Mouse (Mus musculus) stomach, embryonic 15.5 days (tissue): ENCODE measurements at regions not wholly inside any gene's neighbourhood (a gene's known extent, or its start where the extent isn't known, plus 50 kb on each side); places are given as distances from the start of the nearest gene placed in this dataset.
A peak's percentile ranks its signal among the peaks of the same experiment; 100 is the strongest.

Source experiments
- ATAC-seq: fragments of 200-750 bp; cut with Nextera tagmentation; 2 replicates; pipeline ENCODE4 v1.8.0; 2017; ENCODE audit warnings: low read depth, moderate number of reproducible peaks, moderate TSS enrichment; ENCODE audit not compliant: insufficient read depth, low FRiP score
- H3K27ac ChIP-seq: fragments of 300-500 bp; sonication (generic); 2 replicates; pipeline ENCODE4 v1.5.1; 2015; ENCODE audit warnings: mild to moderate bottlenecking, inconsistent platforms
- H3K27me3 ChIP-seq: fragments of 300-500 bp; sonication (generic); replicated peaks from 2 replicates; pipeline ENCODE4 v1.6.1; 2015; ENCODE audit warnings: inconsistent platforms
- H3K36me3 ChIP-seq: fragments of 300-500 bp; sonication (generic); 2 replicates; pipeline ENCODE4 v1.6.1; 2015; ENCODE audit warnings: inconsistent platforms
- H3K4me1 ChIP-seq: fragments of 300-500 bp; sonication (generic); 2 replicates; pipeline ENCODE4 v1.6.1; 2015; ENCODE audit warnings: inconsistent platforms
- H3K4me2 ChIP-seq: fragments of 300-500 bp; sonication (generic); 2 replicates; pipeline ENCODE4 v1.6.1; 2015; ENCODE audit warnings: mild to moderate bottlenecking, inconsistent platforms
- H3K4me3 ChIP-seq: fragments of 300-500 bp; sonication (generic); replicated peaks from 2 replicates; pipeline ENCODE4 v1.5.1; 2015; ENCODE audit warnings: inconsistent platforms
- H3K9ac ChIP-seq: fragments of 300-500 bp; sonication (generic); 2 replicates; pipeline ENCODE4 v1.6.1; 2015; ENCODE audit warnings: inconsistent platforms
- H3K9me3 ChIP-seq: fragments of 300-500 bp; sonication (generic); 2 replicates; pipeline ENCODE4 v1.6.1; 2016; ENCODE audit warnings: inconsistent platforms
- WGBS: fragments of 180-500 bp; shearing (Covaris S2); methylation state at CpG from one replicate; pipeline ENCODE4 v1.1.7; 2015; 5-methylcytosine and 5-hydroxymethylcytosine counted together

DNA sequence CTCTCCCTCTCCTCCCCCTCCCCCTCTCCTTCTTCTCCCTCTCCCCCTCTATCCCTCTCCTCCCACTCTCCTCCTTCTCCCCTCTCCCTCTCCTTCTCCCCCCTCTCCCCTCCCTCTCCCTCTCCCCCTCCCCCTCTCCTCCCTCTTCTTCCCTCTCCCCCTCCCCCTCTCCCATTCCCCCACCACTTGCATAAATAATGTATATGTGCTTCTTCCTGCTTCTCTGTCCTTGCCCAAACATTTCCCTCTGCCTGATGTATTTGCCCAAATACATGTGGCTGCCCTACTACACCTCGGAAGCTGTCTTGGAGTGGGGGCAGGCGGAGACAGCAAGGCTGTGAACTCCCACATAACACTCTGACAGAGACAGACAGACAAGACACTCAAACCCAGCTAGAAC lies 149.2 kb upstream of the Rybp start:
- 49% methylated on average over 2 of the region's 2 CpGs for WGBS

GRCm38 (mm10) chr6:100435222-100435621 lies 147.9 kb upstream of the Rybp start:
- H3K4me1 ChIP-seq, result peaks cover 12% of the 10 kb centered on the region; the same call in 1 of the 2 replicates
- H3K9ac ChIP-seq, result no peak overlapping the region
- no peak overlapping the region for H3K27ac ChIP-seq
- no peaks in the 10 kb centered on the region for H3K27me3 ChIP-seq
- ATAC-seq, result no peak
- H3K36me3 ChIP-seq, result no peaks in the 10 kb centered on the region
- H3K4me3 ChIP-seq, result no peak overlapping the region
- WGBS, result 64% methylated on average over 5 of the region's 5 CpGs
- H3K9me3 ChIP-seq, result no peaks in the 10 kb centered on the region
- H3K4me2 ChIP-seq, result no peak overlapping the region

More for the DNA sequence above, 149.2 kb upstream of the Rybp start:
- Histone ChIP-seq H3K27ac (no peak overlapping the region), H3K9ac (no peak overlapping the region), H3K4me1 (peaks cover 12% of the 10 kb centered on the region; the same call in 1 of the 2 replicates), H3K4me2 (no peak overlapping the region), H3K27me3 (0 out of 2 replicates have a peak, but pooled peaks cover 4% of the 10 kb centered on the region), H3K9me3 (no peaks in the 10 kb centered on the region), H3K36me3 (no peaks in the 10 kb centered on the region), H3K4me3 (no peak overlapping the region)
- ATAC-seq, result no peak

DNA sequence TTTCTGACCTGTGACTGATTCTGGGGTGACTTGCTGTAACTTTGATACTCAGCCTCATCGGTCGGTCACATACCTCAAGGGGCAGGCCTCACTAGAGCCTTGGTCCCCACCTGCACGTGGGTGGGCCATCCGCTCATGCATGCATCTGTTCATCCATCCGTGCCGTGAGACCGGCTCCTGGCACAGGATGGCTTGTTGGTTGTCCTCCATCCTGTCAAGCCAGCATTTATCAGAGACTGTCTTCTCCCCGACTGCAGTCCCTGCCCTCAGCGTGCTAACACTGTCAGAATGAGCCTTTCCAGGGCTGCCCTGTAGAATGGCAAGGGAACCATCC lies 146.2 kb upstream of the Rybp start:
- no peaks in the 10 kb centered on the region for H3K27me3 ChIP-seq
- H3K27ac ChIP-seq, result no peak overlapping the region
- no peak overlapping the region for H3K4me2 ChIP-seq
- no peak for ATAC-seq
- H3K4me3 ChIP-seq, result no peak overlapping the region
- H3K4me1 ChIP-seq, result peaks cover 6% of the 10 kb centered on the region; the same call in 1 of the 2 replicates
- WGBS, result 59% methylated on average over 9 of the region's 9 CpGs
- H3K9ac ChIP-seq, result no peak overlapping the region
- no peaks in the 10 kb centered on the region for H3K9me3 ChIP-seq
- no peaks in the 10 kb centered on the region for H3K36me3 ChIP-seq

GRCm38 (mm10) chr6:100432688-100433533 lies 145.6 kb upstream of the Rybp start:
- Histone ChIP-seq H3K4me2 (no peak overlapping the region), H3K27ac (no peak overlapping the region), H3K4me3 (no peak overlapping the region), H3K27me3 (no peaks in the 10 kb centered on the region), H3K36me3 (no peaks in the 10 kb centered on the region), H3K9me3 (no peaks in the 10 kb centered on the region), H3K9ac (no peak overlapping the region), H3K4me1 (no peaks in the 10 kb centered on the region)
- 45% methylated on average over 17 of the region's 17 CpGs for WGBS
- no peak for ATAC-seq

GRCm38 (mm10) chr6:100430286-100430685 lies 143.0 kb upstream of the Rybp start:
- H3K4me2 ChIP-seq, result no peak overlapping the region
- H3K4me1 ChIP-seq, result no peaks in the 10 kb centered on the region
- H3K9me3 ChIP-seq, result no peaks in the 10 kb centered on the region
- no peak for ATAC-seq
- H3K4me3 ChIP-seq, result no peak overlapping the region
- 90% methylated on average over 4 of the region's 4 CpGs for WGBS
- no peak overlapping the region for H3K9ac ChIP-seq
- H3K36me3 ChIP-seq, result no peaks in the 10 kb centered on the region
- no peaks in the 10 kb centered on the region for H3K27me3 ChIP-seq
- no peak overlapping the region for H3K27ac ChIP-seq

GRCm38 (mm10) chr6:100429511-100429910 lies 142.2 kb upstream of the Rybp start:
- Histone ChIP-seq H3K9ac (no peak overlapping the region), H3K36me3 (no peaks in the 10 kb centered on the region), H3K27me3 (no peaks in the 10 kb centered on the region), H3K9me3 (no peaks in the 10 kb centered on the region), H3K4me2 (no peak overlapping the region), H3K4me1 (peaks cover 7% of the 10 kb centered on the region; the same call in 1 of the 2 replicates), H3K27ac (no peak overlapping the region), H3K4me3 (no peak overlapping the region)
- ATAC-seq, result no peak
- 59% methylated on average over 6 of the region's 6 CpGs for WGBS

DNA sequence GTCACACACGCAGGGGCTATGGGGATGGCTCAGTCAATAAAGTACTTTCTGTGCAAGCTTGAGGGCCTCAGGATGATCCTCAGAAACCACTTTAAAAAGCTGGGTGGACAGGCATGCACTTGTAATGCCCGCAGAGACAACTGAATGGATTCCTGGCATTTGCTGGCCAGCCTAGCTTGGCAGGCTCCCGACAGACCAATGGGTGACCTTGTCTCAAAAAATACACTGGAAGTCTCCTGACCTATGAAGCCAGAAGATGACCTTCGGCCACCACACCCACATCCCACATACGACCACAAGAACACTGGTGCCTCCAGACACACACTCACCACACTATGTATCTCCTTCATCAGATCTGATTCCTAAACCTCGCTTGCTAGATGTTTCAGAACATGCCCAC lies 141.5 kb upstream of the Rybp start:
- ATAC-seq, result no peak
- H3K36me3 ChIP-seq, result no peaks in the 10 kb centered on the region
- no peak overlapping the region for H3K4me3 ChIP-seq
- H3K9me3 ChIP-seq, result no peaks in the 10 kb centered on the region
- H3K4me1 ChIP-seq, result peaks cover 9% of the 10 kb centered on the region; the same call in 1 of the 2 replicates
- H3K9ac ChIP-seq, result no peak overlapping the region
- no peaks in the 10 kb centered on the region for H3K27me3 ChIP-seq
- no peak overlapping the region for H3K27ac ChIP-seq
- H3K4me2 ChIP-seq, result no peak overlapping the region
- WGBS, result 64% methylated on average over 6 of the region's 6 CpGs

DNA sequence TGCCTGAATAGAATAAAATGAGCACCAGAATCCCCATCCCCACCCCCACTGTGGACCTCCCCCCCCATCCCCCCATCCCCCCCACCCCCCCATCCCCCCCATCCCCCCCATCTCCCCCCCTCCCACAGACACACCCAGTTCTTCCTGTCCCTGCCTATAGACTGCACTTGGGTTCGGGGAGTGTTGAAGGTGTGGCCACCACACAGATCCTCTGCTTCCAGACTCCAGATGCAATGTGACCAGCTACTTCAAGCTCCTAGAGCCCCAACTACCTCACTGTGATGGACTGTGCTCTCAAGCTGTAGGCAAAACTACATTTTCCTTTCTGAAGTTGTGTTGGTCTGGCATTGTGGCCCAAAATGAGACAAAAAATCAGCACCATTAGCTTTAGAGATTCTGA lies 138.3 kb upstream of the Rybp start:
- no peaks in the 10 kb centered on the region for H3K9me3 ChIP-seq
- no peak overlapping the region for H3K27ac ChIP-seq
- no peak overlapping the region for H3K9ac ChIP-seq
- H3K4me2 ChIP-seq, result no peak overlapping the region
- no peaks in the 10 kb centered on the region for H3K36me3 ChIP-seq
- 77% methylated on average over 1 of the region's 1 CpGs for WGBS
- no peak for ATAC-seq
- peaks cover 3% of the 10 kb centered on the region; the same call in 1 of the 2 replicates for H3K27me3 ChIP-seq
- no peak overlapping the region for H3K4me3 ChIP-seq
- H3K4me1 ChIP-seq, result peaks cover 9% of the 10 kb centered on the region; the same call in 1 of the 2 replicates

DNA sequence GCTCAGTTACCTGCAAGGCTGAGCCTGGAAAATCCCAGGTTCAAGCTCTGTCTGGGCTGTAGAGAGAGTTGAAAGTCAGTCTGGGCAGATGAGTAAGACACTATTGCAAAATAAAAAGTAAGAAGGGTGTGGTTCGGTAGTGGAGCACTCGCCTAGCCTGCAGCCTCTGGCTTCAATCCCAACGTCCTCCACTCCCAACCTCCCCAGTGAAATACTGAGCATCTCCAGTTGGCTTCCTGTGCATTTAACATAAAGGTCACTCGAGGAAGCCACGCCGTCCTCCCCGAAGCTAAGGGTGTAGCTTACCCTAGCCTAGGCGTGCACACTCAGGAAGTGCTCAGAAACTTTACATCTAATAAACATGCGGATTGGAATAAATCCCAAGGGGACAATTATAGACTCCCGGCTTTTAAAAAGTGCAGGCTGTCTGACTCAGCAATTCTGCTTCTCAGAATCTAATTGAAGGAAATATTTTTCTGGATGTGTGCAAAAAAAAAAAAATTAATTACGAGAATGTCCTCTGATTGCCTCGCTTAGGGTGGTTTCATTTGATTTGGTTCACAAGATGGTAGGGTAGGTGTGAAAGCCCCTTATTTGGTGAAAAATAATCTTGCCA lies 137.6 kb upstream of the Rybp start:
- Histone ChIP-seq H3K9ac (no peak overlapping the region), H3K4me3 (no peak overlapping the region), H3K27me3 (peaks cover 3% of the 10 kb centered on the region; the same call in 1 of the 2 replicates), H3K27ac (no peak overlapping the region; the same call in 1 of the 2 replicates), H3K4me2 (no peak overlapping the region), H3K36me3 (no peaks in the 10 kb centered on the region), H3K9me3 (no peaks in the 10 kb centered on the region), H3K4me1 (peaks cover 9% of the 10 kb centered on the region; the same call in 1 of the 2 replicates)
- WGBS, result 40% methylated on average over 12 of the region's 12 CpGs
- ATAC-seq, result peak; percentile 41; the same call in 1 of the 2 replicates

- Histone ChIP-seq H3K4me2 (no peak overlapping the region), H3K36me3 (no peaks in the 10 kb centered on the region), H3K9ac (no peak overlapping the region), H3K9me3 (no peaks in the 10 kb centered on the region), H3K4me3 (no peak overlapping the region), H3K27me3 (peaks cover 3% of the 10 kb centered on the region; the same call in 1 of the 2 replicates), H3K4me1 (peaks cover 9% of the 10 kb centered on the region; the same call in 1 of the 2 replicates), H3K27ac (no peak overlapping the region)
- ATAC-seq, result no peak
- WGBS, result 88% methylated on average over 6 of the region's 6 CpGs
These were observed 136.9 kb upstream of the Rybp start for GRCm38 (mm10) chr6:100424181-100424580.

GRCm38 (mm10) chr6:100423636-100424035 lies 136.4 kb upstream of the Rybp start:
- Histone ChIP-seq H3K4me2 (no peak overlapping the region), H3K27me3 (peaks cover 3% of the 10 kb centered on the region; the same call in 1 of the 2 replicates), H3K4me1 (peaks cover 9% of the 10 kb centered on the region; the same call in 1 of the 2 replicates), H3K9ac (no peak overlapping the region), H3K27ac (no peak overlapping the region), H3K36me3 (no peaks in the 10 kb centered on the region), H3K9me3 (no peaks in the 10 kb centered on the region), H3K4me3 (no peak overlapping the region)
- 92% methylated on average over 12 of the region's 12 CpGs for WGBS
- ATAC-seq, result no peak

- Histone ChIP-seq H3K4me2 (no peak overlapping the region), H3K27me3 (peaks cover 3% of the 10 kb centered on the region; the same call in 1 of the 2 replicates), H3K4me1 (peaks cover 9% of the 10 kb centered on the region; the same call in 1 of the 2 replicates), H3K36me3 (no peaks in the 10 kb centered on the region), H3K27ac (no peak overlapping the region), H3K4me3 (no peak overlapping the region), H3K9me3 (no peaks in the 10 kb centered on the region), H3K9ac (no peak overlapping the region)
- WGBS, result 84% methylated on average over 6 of the region's 6 CpGs
- ATAC-seq, result no peak
These were observed 135.3 kb upstream of the Rybp start for GRCm38 (mm10) chr6:100422603-100423002.
